Mouse (Mus musculus) layer of hippocampus, adult 9-10 months (tissue): ENCODE data around the gene Twf2.

Experiments used
- DNase-seq: peaks from one replicate; pipeline ENCODE4 v3.0.0; 2022; ENCODE audit warnings: low spot score

Gene Twf2

GRCm38 (mm10) chr9:106179454-106179853 is 23.5 kb upstream of the Twf2 start:
- no peak for DNase-seq

- DNase-seq = no peak
Observed at GRCm38 (mm10) chr9:106179964-106180363, 22.9 kb upstream of the Twf2 start.

- DNase-seq = no peak
Observed at GRCm38 (mm10) chr9:106182146-106182545, 20.8 kb upstream of the Twf2 start.

- DNase-seq = no peak
Observed at GRCm38 (mm10) chr9:106183996-106184395, 18.9 kb upstream of the Twf2 start.

GRCm38 (mm10) chr9:106191355-106191754 is 11.6 kb upstream of the Twf2 start:
- DNase-seq = no peak

- DNase-seq = no peak
Observed at GRCm38 (mm10) chr9:106192024-106192423, 10.9 kb upstream of the Twf2 start.

- DNase-seq = no peak
Observed at GRCm38 (mm10) chr9:106192998-106193397, 9.9 kb upstream of the Twf2 start.

GRCm38 (mm10) chr9:106193930-106194807 is 8.7 kb upstream of the Twf2 start:
- no peak for DNase-seq

- DNase-seq = no peak
Observed at GRCm38 (mm10) chr9:106195693-106196092, 7.2 kb upstream of the Twf2 start.

- no peak for DNase-seq
Observed at GRCm38 (mm10) chr9:106197081-106197713, 5.7 kb upstream of the Twf2 start.

- DNase-seq = no peak
Observed at GRCm38 (mm10) chr9:106197732-106198131, 5.2 kb upstream of the Twf2 start.

GRCm38 (mm10) chr9:106198962-106199458 is 3.9 kb upstream of the Twf2 start:
- no peak for DNase-seq

GRCm38 (mm10) chr9:106199535-106200272 is 3.2 kb upstream of the Twf2 start, which contains the start of gene Ppm1m:
Gene Ppm1m (minus strand): TSS chr9:106199746.
- DNase-seq = no peak

- DNase-seq = no peak
Observed at GRCm38 (mm10) chr9:106201895-106202294, 1.0 kb upstream of the Twf2 start.

GRCm38 (mm10) chr9:106203990-106204851 is 1.3 kb downstream of the Twf2 start:
- DNase-seq = no peak

- no peak for DNase-seq
Observed at GRCm38 (mm10) chr9:106205713-106206290, 2.9 kb downstream of the Twf2 start.

- no peak for DNase-seq
Observed at GRCm38 (mm10) chr9:106206515-106206914, 3.6 kb downstream of the Twf2 start.

- no peak for DNase-seq
Observed at GRCm38 (mm10) chr9:106208181-106208580, 5.3 kb downstream of the Twf2 start.

- no peak for DNase-seq
Observed at GRCm38 (mm10) chr9:106209954-106210353, 7.0 kb downstream of the Twf2 start.

GRCm38 (mm10) chr9:106210853-106211609 is 8.1 kb downstream of the Twf2 start:
- DNase-seq = no peak
